Mouse (Mus musculus) embryo, embryonic 9.5 days (tissue): ENCODE measurements around the gene Gpc4.
A peak's percentile ranks its signal among the peaks of the same experiment; 100 is the strongest.

Experiments
- DNase-seq: peaks from one replicate; pipeline ENCODE4 v3.0.0-alpha.2; 2017; ENCODE audit errors: extremely low spot score

Gene Gpc4

DNA sequence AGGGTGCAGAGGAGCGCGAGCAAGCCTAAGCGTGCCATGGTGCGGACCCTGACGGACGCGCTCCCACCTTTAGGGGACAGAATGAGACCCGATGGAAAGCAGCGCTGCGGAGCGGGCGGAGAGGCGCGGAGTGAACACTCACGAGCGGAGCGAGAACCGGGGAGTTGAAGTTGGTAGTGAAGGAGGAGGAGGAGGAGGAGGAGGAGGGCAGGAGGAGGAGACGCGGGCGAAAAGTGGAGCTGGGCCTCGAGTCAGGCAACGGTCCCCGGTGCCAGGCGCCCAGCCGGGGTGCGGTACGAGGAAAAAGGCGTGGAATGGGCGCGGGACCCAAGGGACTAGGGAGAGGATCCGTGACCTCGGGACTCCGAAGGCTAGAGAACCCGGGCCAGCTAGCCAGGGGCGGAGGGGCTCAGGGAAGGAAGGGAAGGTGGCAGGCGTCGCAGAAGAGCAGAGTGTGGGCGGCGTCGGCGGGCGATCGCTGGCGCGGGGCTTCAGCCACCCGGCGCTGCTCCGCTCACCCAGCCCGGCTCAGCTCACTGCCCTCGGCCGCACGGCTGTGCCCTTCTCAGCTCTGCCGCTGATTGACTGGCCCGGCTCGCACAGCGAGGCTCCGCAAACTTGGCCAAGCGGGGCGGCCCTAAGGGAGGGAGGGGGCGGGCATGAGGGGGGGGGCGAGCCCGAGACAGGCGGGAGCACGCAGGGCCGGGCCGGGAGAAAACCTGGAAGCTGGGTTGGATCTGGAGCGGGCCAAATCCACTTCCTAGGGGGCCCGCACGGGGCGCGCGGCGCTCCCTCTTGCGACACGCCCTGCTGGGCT, at the start of gene Gpc4:
TSS of gene Gpc4 (minus strand) at position 515 of the 817 bp plus-strand sequence.
- peak; percentile 79 for DNase-seq

GRCm38 (mm10) chrX:52212846-52213245, 47.8 kb upstream of the Gpc4 start:
- no peak for DNase-seq

DNA sequence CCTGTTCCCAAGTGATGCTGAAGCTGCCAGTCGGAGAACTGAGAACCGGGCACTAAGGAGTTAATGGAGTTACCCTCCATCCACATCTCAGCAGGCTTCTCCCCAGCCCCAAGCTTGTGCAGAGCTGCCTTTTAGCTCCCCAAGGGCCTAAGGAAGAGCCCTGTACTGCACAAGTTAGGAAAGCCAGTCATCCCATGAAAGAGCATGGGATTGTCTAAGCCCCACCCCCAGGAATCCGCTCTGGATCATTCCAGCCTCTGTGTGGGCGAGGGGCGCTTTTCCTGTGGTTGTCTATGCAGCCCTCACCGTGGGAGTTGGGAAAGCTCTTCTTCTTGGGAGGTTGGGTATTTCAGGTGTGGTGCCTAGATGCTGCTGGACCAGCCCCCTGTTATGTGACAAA, 34.8 kb upstream of the Gpc4 start:
- DNase-seq, result no peak

- peak; percentile 45 for DNase-seq
These were observed 28.4 kb upstream of the Gpc4 start for GRCm38 (mm10) chrX:52193311-52193968.

- DNase-seq, result no peak
These were observed 24.0 kb upstream of the Gpc4 start for GRCm38 (mm10) chrX:52189094-52189493.

DNA sequence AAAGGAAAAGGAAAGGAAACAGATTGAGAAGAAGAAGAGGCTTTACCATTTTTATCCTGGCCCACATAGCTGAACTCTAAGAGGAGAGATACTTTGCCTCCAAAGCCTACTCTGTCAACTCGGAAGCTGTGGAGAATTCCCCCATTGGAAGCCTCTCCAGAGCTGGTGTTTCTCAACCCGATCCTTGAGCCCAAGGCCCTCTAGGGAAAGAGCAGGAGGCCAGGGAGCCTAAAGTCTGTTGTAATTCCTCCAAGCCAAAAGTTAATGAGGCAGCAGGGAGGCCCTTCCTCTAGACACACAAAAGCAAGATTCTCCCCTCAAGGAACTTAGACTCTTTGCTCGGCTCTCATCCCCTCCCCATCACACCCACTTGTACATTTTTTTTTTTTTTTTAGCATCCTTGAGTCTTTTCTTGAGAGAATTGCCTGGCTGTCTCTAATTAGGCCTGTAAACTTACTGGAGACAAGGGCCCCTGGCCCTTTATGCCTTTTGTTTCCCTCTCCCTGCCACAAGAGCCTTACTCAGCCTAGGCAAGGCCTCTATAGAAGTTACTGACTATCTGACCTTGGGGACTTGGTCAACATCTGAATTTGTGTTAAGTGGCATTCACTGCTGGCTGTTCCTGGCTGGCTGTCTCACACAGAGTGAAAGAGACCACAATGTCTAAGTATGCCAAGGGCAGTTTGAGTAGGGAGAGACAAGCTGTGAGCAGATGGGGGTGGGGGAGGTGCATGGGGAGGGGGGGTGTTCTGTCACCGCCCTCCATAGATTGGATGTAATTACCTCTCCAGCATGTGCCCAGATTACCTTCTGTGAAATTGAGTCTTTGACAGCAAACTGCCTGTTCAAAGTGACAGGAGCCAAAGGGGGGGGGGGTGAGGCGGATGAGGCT, 18.7 kb upstream of the Gpc4 start:
- no peak for DNase-seq

- DNase-seq, result no peak
These were observed 16.3 kb upstream of the Gpc4 start for GRCm38 (mm10) chrX:52181401-52181800.

DNA sequence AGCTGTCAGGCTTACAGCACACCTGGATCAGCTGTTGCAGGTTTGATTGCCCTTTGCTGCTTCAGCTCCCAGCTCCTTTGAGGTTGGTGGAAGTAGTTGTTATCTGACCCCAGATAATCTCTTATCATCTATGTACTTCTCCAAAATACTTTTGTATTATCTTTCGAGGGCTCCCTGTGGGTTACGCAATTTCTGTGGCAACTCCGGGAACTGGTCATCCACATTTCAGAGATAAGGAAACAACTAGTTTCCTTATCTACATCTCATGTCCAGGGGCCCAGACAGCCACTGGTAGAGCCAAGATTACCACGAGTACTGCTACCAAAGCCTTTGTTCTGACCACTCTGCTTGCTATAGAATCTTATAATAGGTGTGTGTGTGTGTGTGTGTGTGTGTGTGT, 12.0 kb upstream of the Gpc4 start:
- DNase-seq, result no peak

GRCm38 (mm10) chrX:52167519-52168244, 2.6 kb upstream of the Gpc4 start:
- no peak for DNase-seq

DNA sequence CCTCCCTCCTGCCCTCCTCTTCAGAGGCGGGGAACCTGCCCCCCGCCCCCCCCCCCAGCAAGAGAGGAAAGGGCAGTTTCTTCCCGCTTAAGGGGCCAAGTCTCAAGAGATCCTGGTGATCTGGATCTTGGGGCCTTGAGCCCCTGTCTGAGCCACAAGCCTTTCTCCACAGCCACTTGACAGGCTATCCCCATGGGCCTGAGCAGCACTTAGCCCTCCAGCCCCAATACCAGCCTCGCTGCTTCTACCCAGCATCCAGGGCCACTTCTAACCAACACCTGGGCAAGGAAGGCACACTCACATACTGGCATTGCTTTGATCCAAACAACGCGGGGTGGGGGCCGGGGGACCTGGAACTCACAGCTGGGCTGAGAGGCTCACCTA, 495 bp upstream of the Gpc4 start:
- DNase-seq, result no peak

GRCm38 (mm10) chrX:52164134-52164737, 816 bp downstream of the Gpc4 start:
- no peak for DNase-seq

- DNase-seq, result no peak
These were observed 1.5 kb downstream of the Gpc4 start for GRCm38 (mm10) chrX:52163418-52164133.

GRCm38 (mm10) chrX:52162756-52163155, 2.3 kb downstream of the Gpc4 start:
- no peak for DNase-seq

DNA sequence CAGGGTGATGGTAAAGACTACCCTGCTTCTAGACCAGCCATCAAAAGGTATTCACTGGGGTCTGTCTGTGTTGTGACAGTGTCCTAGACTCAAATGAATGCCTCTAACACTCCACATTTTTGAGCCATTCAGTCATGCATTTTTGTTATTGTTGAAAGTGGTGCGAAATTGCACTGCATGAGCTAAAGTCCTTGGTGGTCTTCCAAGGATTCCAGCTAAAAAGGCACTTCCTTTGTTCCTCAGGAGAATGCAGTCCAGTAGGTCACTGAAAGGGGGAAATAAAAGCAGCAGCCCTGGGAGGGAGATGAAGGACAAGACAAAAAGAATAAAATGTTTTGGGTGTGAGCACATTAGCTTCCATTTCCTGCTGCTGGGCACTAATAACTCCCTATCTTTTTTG, 2.8 kb downstream of the Gpc4 start:
- DNase-seq, result no peak

- no peak for DNase-seq
These were observed 5.4 kb downstream of the Gpc4 start for GRCm38 (mm10) chrX:52159621-52160020.

DNA sequence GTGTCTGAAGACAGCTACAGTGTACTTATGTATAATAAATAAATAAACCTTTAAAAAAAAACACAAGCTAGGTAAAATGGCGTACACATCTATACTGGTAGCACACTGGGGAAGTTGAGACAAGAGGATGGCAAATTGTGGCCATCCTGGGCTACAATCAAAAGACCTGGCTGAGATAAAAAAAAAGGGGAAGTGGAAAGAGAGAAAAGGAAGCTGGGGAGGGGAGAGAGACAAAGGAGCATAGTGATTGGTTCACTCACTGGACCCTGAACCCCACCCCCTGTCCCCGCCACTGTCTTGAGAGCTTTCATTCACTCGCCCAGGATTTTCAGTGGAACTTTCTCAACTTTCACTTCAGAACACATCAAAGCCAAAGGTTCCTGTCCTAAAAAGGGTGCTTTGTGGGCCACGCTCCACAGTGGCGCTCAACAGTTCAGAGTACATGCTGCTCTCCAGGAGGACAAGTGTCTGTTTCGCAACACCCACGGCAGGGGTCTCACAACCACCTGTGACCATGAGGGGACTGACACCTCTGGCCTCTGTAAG, 9.6 kb downstream of the Gpc4 start:
- no peak for DNase-seq

DNA sequence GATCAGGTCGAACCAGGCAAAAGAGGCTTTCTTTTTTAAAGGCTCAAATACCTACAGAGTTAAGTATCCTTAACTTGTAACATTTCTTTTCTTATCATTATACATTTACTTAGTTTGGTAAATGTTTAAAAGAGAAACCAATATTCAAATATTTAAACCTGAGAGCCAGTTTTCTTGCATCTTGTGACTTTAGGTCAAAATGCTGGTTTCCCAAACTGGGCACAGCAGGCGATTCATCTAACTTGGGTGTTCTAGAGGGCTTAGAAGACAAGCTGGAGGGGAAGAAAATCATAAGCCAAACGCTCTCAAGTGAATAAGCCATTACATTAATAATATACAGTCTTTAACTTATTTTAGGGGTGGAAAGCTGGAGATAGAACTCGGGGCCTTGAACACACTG, 10.2 kb downstream of the Gpc4 start:
- DNase-seq, result no peak

GRCm38 (mm10) chrX:52153451-52153850, 11.6 kb downstream of the Gpc4 start:
- no peak for DNase-seq

DNA sequence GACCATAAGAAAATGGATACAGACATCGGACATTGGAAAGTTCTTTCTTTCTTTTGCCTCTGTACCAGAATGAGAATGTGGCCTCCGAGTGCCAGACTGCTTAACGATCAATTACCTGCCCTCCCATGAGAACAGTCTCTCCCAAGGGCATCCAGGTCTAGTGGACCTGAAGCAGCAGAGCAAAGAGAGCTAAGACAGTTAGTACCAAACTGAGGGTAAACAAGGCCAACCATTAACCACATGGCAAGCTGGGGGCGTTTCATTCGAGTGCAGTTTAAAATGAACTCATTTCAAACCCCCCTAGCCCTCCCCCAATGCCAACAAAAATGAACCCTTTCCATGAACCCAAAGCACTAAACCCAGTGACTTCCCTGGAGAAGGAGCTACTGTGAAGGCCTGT, 12.1 kb downstream of the Gpc4 start:
- DNase-seq, result no peak

GRCm38 (mm10) chrX:52151555-52151954, 13.5 kb downstream of the Gpc4 start:
- no peak for DNase-seq
